Mouse (Mus musculus): ENCODE results near the gene Gm49776.
"Not testable (repeated sequence)": the region's sequence is repeated elsewhere in the genome, so short reads cannot be mapped to it uniquely, and the experiment has no call there.

Gene Gm49776

GRCm38 (mm10) chr16:18202061-18202460 lies 56.1 kb downstream of the Gm49776 start:
- DNase-seq (ENCODE audit: low spot score): no peak

DNA sequence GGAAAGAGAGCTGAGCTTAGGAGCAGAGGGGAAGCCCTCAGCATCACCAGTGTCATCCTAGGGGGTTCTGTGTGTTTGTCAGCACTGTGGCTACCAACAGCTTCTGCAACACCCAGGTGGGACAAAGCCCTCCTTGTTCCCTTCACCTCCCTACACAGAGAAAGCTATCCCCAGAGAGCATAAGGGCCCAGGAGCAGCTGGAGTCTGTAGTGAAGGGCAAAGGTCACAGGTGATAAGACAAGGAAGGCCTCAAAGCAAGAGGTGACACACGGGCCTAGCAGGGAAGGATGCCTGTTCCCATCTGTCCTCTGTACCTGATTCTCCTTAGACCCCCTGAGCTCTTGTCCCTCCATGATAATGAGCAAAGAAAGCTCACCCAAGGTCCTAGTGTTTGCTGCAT lies 56.5 kb downstream of the Gm49776 start:
- no peak for DNase-seq (ENCODE audit: low spot score)

- DNase-seq (ENCODE audit: low spot score): no peak
Observed at GRCm38 (mm10) chr16:18200062-18200461, 58.1 kb downstream of the Gm49776 start.

- no peak for DNase-seq (ENCODE audit: low spot score)
Observed at GRCm38 (mm10) chr16:18198365-18199098, 59.6 kb downstream of the Gm49776 start.

DNA sequence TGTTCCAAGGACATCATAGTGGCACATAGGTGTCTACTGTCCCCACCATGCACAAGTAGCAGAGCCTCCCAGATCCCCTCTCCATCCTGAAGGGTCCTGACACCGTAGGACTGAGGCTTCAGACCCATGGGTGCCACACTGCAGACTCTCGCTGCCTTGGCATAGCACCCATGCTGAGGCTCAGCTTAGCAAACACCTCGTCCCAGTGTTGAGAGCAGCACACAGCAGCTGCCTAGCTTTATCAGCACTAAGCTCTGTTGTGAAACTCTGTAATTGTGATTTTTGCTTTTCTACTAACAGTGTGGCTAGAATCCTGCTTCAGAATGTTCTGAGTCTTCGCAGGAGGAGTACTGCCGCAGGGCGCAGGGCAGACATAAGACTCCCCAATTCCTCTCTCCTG lies 60.2 kb downstream of the Gm49776 start:
- DNase-seq (ENCODE audit: low spot score): no peak

DNA sequence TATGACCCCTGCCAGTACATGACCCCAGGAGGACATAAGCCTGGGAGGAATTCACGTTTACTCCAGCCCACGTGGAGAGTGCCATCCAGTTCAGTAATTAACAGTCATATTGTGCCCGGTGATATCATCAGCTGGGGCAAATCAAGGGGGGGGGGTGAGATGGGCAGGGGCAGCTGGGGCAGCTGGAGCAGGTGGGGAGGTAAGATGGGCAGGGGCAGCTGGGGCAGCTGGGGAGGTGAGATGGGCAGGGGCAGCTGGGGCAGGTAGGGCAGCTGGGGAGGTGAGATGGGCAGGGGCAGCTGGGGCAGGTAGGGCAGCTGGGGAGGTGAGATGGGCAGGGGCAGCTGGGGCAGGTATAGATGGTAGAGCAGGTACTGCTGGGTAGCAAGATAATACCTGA lies 62.6 kb downstream of the Gm49776 start:
- not testable (repeated sequence) for DNase-seq (ENCODE audit: low spot score)
